Mouse (Mus musculus) CH12.LX (cell line): ENCODE data around the gene Rhoa.

ENCODE experiments used
- CTCF ChIP-seq, 2 experiments: IDR thresholded peaks in 1 of 2; conservative IDR thresholded peaks in 1 of 2; 2 replicates each; pipeline ENCODE4 v1.5.1; 2011 to 2012; ENCODE audit warnings: low read depth in 2 of 2, low read length in 2 of 2, improper control_type of control experiment in 1 of 2, inconsistent platforms in 1 of 2, mild to moderate bottlenecking in 1 of 2, moderate library complexity in 1 of 2
- ELF1 ChIP-seq: IDR thresholded peaks from 2 replicates; pipeline ENCODE4 v1.6.1; 2014; ENCODE audit warnings: low read depth, mild to moderate bottlenecking, inconsistent platforms, low read length, improper control_type of control experiment
- EP300 ChIP-seq: IDR thresholded peaks from 2 replicates; pipeline ENCODE4 v1.6.1; 2011; ENCODE audit warnings: low read length, improper control_type of control experiment
- MAFK ChIP-seq: IDR thresholded peaks from 2 replicates; pipeline ENCODE4 v1.6.1; 2011; ENCODE audit warnings: low read length, improper control_type of control experiment; ENCODE audit not compliant: insufficient replicate concordance
- MAX ChIP-seq: IDR thresholded peaks from 2 replicates; pipeline ENCODE4 v1.6.1; 2011; ENCODE audit warnings: low read length, improper control_type of control experiment
- MYC ChIP-seq: IDR thresholded peaks from 2 replicates; pipeline ENCODE4 v1.6.1; 2011; ENCODE audit warnings: low read depth, mild to moderate bottlenecking, improper control_type of control experiment, low read length
- POLR2A ChIP-seq: IDR thresholded peaks from 2 replicates; pipeline ENCODE4 v1.6.1; 2011; ENCODE audit warnings: low read depth, mild to moderate bottlenecking, improper control_type of control experiment, low read length
- TBP ChIP-seq: conservative IDR thresholded peaks from 2 replicates; pipeline ENCODE4 v1.6.1; 2011; ENCODE audit warnings: low read depth, low read length, improper control_type of control experiment
- UBTF ChIP-seq: IDR thresholded peaks from 2 replicates; pipeline ENCODE4 v1.6.1; 2012; ENCODE audit warnings: low read depth, mild to moderate bottlenecking, inconsistent platforms, low read length, improper control_type of control experiment, moderate library complexity
- ZC3H11A ChIP-seq: IDR thresholded peaks from 2 replicates; pipeline ENCODE4 v1.6.1; 2012; ENCODE audit warnings: low read depth, mild to moderate bottlenecking, inconsistent platforms, low read length, improper control_type of control experiment
- ZNF384 ChIP-seq: IDR thresholded peaks from 2 replicates; pipeline ENCODE4 v1.6.1; 2012; ENCODE audit warnings: low read depth, low read length, improper control_type of control experiment, inconsistent platforms

- TF ChIP-seq POLR2A (no peak), CTCF (conservative IDR thresholded peaks at IDR 0.05 in 1 of 2, IDR thresholded peaks at IDR 0.05 in 1 of 2; ENCODE audit: low read depth in 2 of 2, low read length in 2 of 2) (no peak), MYC (no peak), EP300 (no peak), MAFK (no peak), UBTF (no peak), ELF1 (no peak), MAX (no peak), ZC3H11A (no peak), ZNF384 (no peak), TBP (no peak)
These were observed 72.8 kb downstream of the Rhoa start for GRCm38 (mm10) chr9:108378736-108379135.
